Mouse (Mus musculus) limb, embryonic 10.5 days (tissue): ENCODE results near the gene Med20. TPM values are rescaled to one million over a fixed set of nuclear protein-coding genes. Genes with fewer than 3 reads are reported as not detected.
"Not testable (repeated sequence)": the region's sequence is repeated elsewhere in the genome, so short reads cannot be mapped to it uniquely, and the experiment has no call there.

Experiments
- DNase-seq: peaks from one replicate; pipeline ENCODE4 v3.0.0-alpha.2; 2017; ENCODE audit warnings: low spot score
- H3K27ac ChIP-seq: fragments of 300-500 bp; sonication (generic); 2 replicates; pipeline ENCODE4 v1.5.1; 2016; ENCODE audit warnings: mild to moderate bottlenecking
- H3K27me3 ChIP-seq: fragments of 300-500 bp; sonication (generic); 2 replicates; pipeline ENCODE4 v1.6.1; 2016; ENCODE audit warnings: low read depth, mild to moderate bottlenecking; ENCODE audit not compliant: poor library complexity, severe bottlenecking
- H3K36me3 ChIP-seq: fragments of 300-500 bp; sonication (generic); 2 replicates; pipeline ENCODE4 v1.6.1; 2016; ENCODE audit warnings: mild to moderate bottlenecking, moderate library complexity
- H3K4me1 ChIP-seq: fragments of 300-500 bp; sonication (generic); 2 replicates; pipeline ENCODE4 v1.6.1; 2016
- H3K4me3 ChIP-seq: fragments of 300-500 bp; sonication (generic); 2 replicates; pipeline ENCODE4 v1.5.1; 2016; ENCODE audit warnings: mild to moderate bottlenecking, moderate library complexity
- H3K9me3 ChIP-seq: fragments of 300-500 bp; sonication (generic); replicated peaks from 2 replicates; pipeline ENCODE4 v1.6.1; 2016; ENCODE audit warnings: mild to moderate bottlenecking
- WGBS: fragments of 180-500 bp; shearing (Covaris S2); methylation state at CpG from one replicate; pipeline ENCODE4 v1.1.7; 2016; 5-methylcytosine and 5-hydroxymethylcytosine counted together
- polyA plus RNA-seq: library from polyadenylated mRNA; unstranded; fragments of >200 nt; fragmentation: Nextera tagmentation; extraction: Ambion mirVana; gene quantifications from 2 replicates; pipeline ENCODE4 v1.2.1, GENCODE M21; 2016

Med20 gene
- polyA plus RNA-seq, 1 experiment from 2014 or later: 51.6 TPM

DNA sequence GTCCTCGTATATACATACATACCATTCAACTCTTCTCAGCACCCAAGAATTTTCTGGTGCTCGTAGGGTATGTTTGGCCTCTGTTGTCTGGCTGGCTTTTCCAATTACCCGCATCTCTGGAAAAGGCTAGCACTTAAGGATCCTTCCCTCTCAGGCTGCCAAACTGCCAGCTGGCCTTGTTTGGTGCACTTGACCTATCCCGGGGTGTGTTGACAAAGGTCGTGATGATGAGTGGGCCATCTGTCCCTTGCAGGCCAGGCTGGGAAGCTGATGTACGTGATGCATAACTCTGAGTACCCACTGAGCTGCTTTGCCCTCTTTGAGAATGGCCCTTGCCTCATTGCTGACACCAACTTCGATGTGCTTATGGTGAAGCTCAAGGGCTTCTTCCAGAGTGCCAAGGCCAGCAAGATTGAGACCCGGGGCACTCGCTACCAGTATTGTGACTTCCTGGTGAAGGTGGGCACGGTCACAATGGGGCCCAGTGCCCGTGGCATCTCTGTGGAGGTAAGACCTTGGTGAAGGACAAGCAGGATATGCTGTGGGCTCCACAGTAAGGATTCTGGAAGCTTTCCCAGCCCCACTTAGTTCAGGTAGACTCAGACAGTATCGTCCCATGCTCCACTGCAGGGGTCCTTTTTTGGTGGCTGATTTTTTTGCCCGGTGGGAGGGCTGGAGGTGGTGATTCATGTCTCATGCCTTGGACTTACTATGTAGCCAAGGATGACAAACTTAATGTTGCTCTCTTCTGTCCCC, 7.4 kb downstream of the Med20 start:
- Histone ChIP-seq H3K9me3 (no peaks in the 10 kb centered on the region), H3K36me3 (peaks cover 98% of the 10 kb centered on the region), H3K27me3 (no peaks in the 10 kb centered on the region), H3K4me3 (no peak overlapping the region), H3K4me1 (no peaks in the 10 kb centered on the region), H3K27ac (no peak overlapping the region)
- WGBS: 93% methylated on average over 13 of the region's 13 CpGs
- DNase-seq: no peak

DNA sequence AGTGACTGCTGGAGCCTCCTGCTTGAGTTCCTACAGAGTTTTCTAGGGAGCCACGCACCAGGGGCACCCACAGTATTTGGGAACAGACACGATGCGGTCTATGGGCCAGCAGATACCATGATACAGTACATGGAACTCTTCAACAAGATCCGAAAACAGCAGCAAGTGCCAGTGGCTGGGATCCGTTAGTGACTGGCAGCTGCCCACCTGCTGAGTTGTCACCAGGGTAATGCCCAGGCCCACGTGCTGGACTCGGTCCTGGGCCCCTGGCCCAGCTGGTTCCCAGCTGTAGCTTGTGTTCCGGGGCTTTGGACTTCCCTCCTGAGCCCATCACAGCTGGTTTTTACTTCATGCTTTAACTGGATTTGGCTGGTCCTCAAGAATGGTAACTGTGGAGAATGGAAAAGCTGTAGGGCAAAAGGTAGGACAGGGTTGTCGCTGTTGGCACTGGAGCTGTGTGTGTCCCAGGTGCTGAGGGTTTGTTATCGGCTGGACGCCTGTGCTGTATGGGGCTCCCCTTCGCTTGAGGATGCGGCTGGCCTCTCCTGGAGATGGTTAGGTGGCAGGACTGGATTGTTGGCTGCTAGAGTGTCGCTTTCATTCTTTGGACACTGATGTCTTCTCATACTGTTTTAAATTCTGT, 11.7 kb downstream of the Med20 start:
- H3K27ac ChIP-seq: no peak overlapping the region
- H3K4me1 ChIP-seq: peaks cover under 1% of the 10 kb centered on the region; the same call in 1 of the 2 replicates
- no peak overlapping the region for H3K4me3 ChIP-seq
- WGBS: 95% methylated on average over 14 of the region's 14 CpGs
- no peaks in the 10 kb centered on the region for H3K9me3 ChIP-seq
- H3K36me3 ChIP-seq: peaks cover 90% of the 10 kb centered on the region
- H3K27me3 ChIP-seq: no peaks in the 10 kb centered on the region
- DNase-seq: no peak

DNA sequence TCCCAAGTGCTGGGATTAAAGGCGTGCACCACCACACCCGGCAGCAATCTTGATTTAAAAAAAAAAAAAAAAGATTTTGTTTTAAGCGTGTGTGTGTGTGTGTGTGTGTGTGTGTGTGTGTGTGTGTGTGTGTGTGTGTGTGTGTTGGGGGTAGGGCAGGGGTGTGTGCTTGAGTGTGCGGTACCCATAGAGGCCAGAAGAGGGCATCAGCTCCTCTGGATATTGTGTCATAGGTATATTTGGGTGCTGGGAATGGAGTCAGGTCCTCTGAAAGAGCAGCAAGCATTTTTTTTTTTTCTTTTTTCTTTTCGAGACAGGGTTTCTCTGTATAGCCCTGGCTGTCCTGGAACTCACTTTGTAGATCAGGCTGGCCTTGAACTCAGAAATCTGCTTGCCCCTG, 13.2 kb downstream of the Med20 start:
- 91% methylated on average over 5 of the region's 5 CpGs for WGBS
- not testable (repeated sequence) for H3K4me1 ChIP-seq, DNase-seq, H3K27me3 ChIP-seq, H3K4me3 ChIP-seq, H3K9me3 ChIP-seq, H3K27ac ChIP-seq
- H3K36me3 ChIP-seq: peaks cover 77% of the 10 kb centered on the region

DNA sequence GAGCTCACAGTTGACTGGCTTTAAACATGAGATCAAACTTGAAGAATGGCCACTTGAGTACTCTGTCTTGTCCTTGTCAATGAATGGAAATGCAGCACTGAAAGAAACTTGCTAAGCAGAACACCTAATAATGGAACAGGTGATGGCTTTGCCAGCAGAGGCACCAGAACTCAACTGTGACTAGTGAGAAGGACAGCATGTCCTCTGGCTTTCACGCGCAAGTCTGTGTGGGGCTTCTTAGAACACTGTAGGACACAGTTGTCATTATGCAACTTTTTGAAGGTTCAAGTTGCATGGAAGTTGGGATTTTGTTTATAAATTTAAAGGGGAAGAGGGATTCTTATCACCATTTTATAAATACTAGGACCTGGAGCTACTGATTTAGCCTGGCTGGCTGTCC, 13.7 kb downstream of the Med20 start:
- WGBS: 100% methylated on average over 2 of the region's 2 CpGs
- H3K36me3 ChIP-seq: peaks cover 72% of the 10 kb centered on the region
- H3K27me3 ChIP-seq: no peaks in the 10 kb centered on the region
- H3K4me3 ChIP-seq: no peak overlapping the region
- no peak overlapping the region for H3K27ac ChIP-seq
- peaks cover 12% of the 10 kb centered on the region for H3K4me1 ChIP-seq
- DNase-seq: no peak
- H3K9me3 ChIP-seq: no peaks in the 10 kb centered on the region

GRCm38 (mm10) chr17:47626031-47626430, 14.6 kb downstream of the Med20 start:
- DNase-seq: no peak
- H3K27me3 ChIP-seq: no peaks in the 10 kb centered on the region
- H3K27ac ChIP-seq: no peak overlapping the region
- WGBS: 90% methylated on average over 5 of the region's 5 CpGs
- no peak overlapping the region for H3K4me3 ChIP-seq
- H3K9me3 ChIP-seq: no peaks in the 10 kb centered on the region
- H3K4me1 ChIP-seq: peaks cover 22% of the 10 kb centered on the region
- H3K36me3 ChIP-seq: peaks cover 62% of the 10 kb centered on the region

GRCm38 (mm10) chr17:47627791-47628190, 16.4 kb downstream of the Med20 start:
- Histone ChIP-seq H3K27ac (0 out of 2 replicates have a peak overlapping the region, but pooled peaks have one; percentile 93), H3K4me1 (peaks cover 30% of the 10 kb centered on the region), H3K9me3 (no peaks in the 10 kb centered on the region), H3K4me3 (peak overlapping the region; percentile 70; the same call in 1 of the 2 replicates), H3K27me3 (no peaks in the 10 kb centered on the region), H3K36me3 (peaks cover 44% of the 10 kb centered on the region)
- 87% methylated on average over 2 of the region's 2 CpGs for WGBS
- DNase-seq: no peak

DNA sequence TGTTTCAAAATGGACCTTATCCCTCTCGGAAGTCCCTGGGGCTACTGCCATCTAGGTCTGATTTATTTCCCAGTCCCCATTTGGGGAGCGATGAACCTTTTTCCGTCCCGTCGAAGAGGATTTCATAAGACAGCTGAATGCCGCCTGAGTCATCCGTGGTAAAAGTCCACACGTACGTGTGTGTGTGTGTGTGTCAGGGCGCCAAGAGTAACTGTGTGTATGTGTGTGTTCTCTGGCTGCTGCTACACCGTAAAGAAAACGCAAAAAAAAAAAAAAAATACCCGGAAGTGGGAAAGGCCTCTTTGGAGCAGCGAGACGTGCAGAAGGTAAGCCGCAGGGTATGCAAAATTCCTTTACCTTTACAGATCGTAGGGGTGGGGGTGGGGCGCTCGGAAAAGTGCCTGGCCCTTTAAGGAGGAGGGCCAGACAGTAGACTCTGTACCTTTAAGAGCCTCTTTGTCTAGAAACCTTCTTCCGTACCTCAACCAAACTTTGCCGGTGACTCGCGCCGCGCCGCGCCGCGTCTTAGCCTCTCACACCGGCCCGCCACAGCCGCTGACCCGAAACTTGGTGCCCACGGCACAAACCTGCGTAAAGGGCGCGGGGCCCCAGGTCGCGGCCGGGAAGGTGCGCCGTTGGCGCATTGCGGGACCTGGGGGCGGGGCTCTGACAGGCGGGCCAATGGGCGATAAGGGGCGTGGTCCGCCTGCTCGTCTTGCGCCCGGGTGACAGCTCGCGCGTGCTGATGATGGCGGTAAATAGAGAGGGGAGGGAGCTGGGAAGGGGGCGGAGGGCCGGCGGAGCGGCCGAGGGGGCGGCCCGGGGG, 17.7 kb downstream of the Med20 start:
- Histone ChIP-seq H3K27ac (peak overlapping the region; percentile 93), H3K4me1 (peaks cover 30% of the 10 kb centered on the region), H3K36me3 (peaks cover 32% of the 10 kb centered on the region), H3K9me3 (no peaks in the 10 kb centered on the region), H3K4me3 (peak overlapping the region; percentile 70), H3K27me3 (no peaks in the 10 kb centered on the region)
- DNase-seq: peak; percentile 97
- under 1% methylated on average over 60 of the region's 63 CpGs for WGBS

- H3K27me3 ChIP-seq: no peaks in the 10 kb centered on the region
Measured at GRCm38 (mm10) chr17:47629717-47630677, 18.6 kb downstream of the Med20 start.

DNA sequence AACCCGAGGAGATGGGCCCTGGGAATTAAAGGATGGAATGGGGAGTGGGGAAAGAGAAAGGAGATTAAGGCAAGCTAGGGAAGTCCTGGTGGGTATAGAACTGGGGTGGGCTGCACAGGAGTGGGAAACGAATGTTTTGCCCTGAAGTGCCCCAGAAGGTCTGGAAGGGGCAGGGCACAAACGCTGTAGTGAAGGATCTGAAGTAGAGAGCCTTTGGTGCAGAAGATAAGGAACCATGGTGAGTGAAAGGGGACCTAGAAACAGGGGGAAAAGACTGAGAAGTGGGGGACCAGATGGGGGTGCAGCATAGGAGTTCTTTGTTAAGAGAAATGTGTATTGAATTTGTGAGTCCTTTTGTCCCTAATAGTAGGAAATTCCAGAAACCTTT, 19.3 kb downstream of the Med20 start, which contains the start of gene Usp49:
TSS of gene Usp49 (plus strand) at position 13 of the 388 bp plus-strand sequence.
- no peaks in the 10 kb centered on the region for H3K9me3 ChIP-seq
- WGBS: 2% methylated on average over 3 of the region's 3 CpGs
- peaks cover 30% of the 10 kb centered on the region for H3K4me1 ChIP-seq
- peak within 1 kb of the TSS; percentile 93 for H3K27ac ChIP-seq
- DNase-seq: no peak
- peak within 1 kb of the TSS; percentile 70 for H3K4me3 ChIP-seq
- H3K27me3 ChIP-seq: no peaks in the 10 kb centered on the region
- peaks cover 20% of the 10 kb centered on the region for H3K36me3 ChIP-seq

More at GRCm38 (mm10) chr17:47629717-47630677, 18.6 kb downstream of the Med20 start:
- H3K4me3 ChIP-seq: peak overlapping the region; percentile 70
- H3K9me3 ChIP-seq: no peaks in the 10 kb centered on the region
- DNase-seq: no peak
- peaks cover 22% of the 10 kb centered on the region for H3K36me3 ChIP-seq
- H3K27ac ChIP-seq: peak overlapping the region; percentile 93
- peaks cover 30% of the 10 kb centered on the region for H3K4me1 ChIP-seq
- WGBS: under 1% methylated on average over 61 of the region's 61 CpGs

- peaks cover 14% of the 10 kb centered on the region for H3K36me3 ChIP-seq
- WGBS: 73% methylated on average over 4 of the region's 4 CpGs
- peaks cover 30% of the 10 kb centered on the region for H3K4me1 ChIP-seq
- H3K4me3 ChIP-seq: no peak overlapping the region
- no peak for DNase-seq
- H3K27ac ChIP-seq: no peak overlapping the region
- H3K27me3 ChIP-seq: no peaks in the 10 kb centered on the region
- no peaks in the 10 kb centered on the region for H3K9me3 ChIP-seq
Measured at GRCm38 (mm10) chr17:47632181-47632840, 20.9 kb downstream of the Med20 start.

- Histone ChIP-seq H3K4me1 (peaks cover 21% of the 10 kb centered on the region), H3K27me3 (no peaks in the 10 kb centered on the region), H3K9me3 (no peaks in the 10 kb centered on the region), H3K4me3 (no peak overlapping the region), H3K36me3 (peaks cover 9% of the 10 kb centered on the region; the same call in 1 of the 2 replicates), H3K27ac (no peak overlapping the region)
- no peak for DNase-seq
- WGBS: 88% methylated on average over 7 of the region's 7 CpGs
Measured at GRCm38 (mm10) chr17:47633999-47634770, 22.8 kb downstream of the Med20 start.
